Mouse (Mus musculus) spleen, adult 2 months (tissue): Measurements from ENCODE around the gene Apon. TPM values are rescaled to one million over a fixed set of nuclear protein-coding genes. Genes with fewer than 3 reads are reported as not detected.
"Not testable (repeated sequence)": the region's sequence is repeated elsewhere in the genome, so short reads cannot be mapped to it uniquely, and the experiment has no call there.

Experiments used
- DNase-seq, 2 experiments: peaks; one replicate each; pipeline versions ENCODE4 v3.0.0 to v3.0.0-alpha.2; 2012 to 2021; ENCODE audit warnings: low spot score in 2 of 2, low read depth in 1 of 2
- H3K27ac ChIP-seq: fragments of 200-500 bp; 2 replicates; pipeline ENCODE4 v1.5.1; 2012; ENCODE audit warnings: low read length, inconsistent platforms; ENCODE audit not compliant: insufficient read depth
- H3K27me3 ChIP-seq: fragments of 200-500 bp; 2 replicates; pipeline ENCODE4 v1.6.1; 2012; ENCODE audit warnings: mild to moderate bottlenecking, moderate library complexity, low read length, inconsistent platforms; ENCODE audit not compliant: control insufficient read depth, insufficient read depth
- H3K36me3 ChIP-seq: fragments of 200-500 bp; 2 replicates; pipeline ENCODE4 v1.6.1; 2012; ENCODE audit warnings: mild to moderate bottlenecking, low read length, inconsistent platforms; ENCODE audit not compliant: control insufficient read depth, insufficient read depth
- H3K4me1 ChIP-seq: fragments of 200-500 bp; 2 replicates; pipeline ENCODE4 v1.6.1; 2011; ENCODE audit warnings: inconsistent platforms; ENCODE audit not compliant: control insufficient read depth, insufficient read depth, insufficient read length
- H3K4me3 ChIP-seq: fragments of 200-500 bp; 2 replicates; pipeline ENCODE4 v1.5.1; 2011; ENCODE audit warnings: mild to moderate bottlenecking, inconsistent platforms; ENCODE audit not compliant: insufficient read depth, insufficient read length; ENCODE audit errors: extremely low read depth
- CTCF ChIP-seq: fragments of 200-500 bp; IDR thresholded peaks from 2 replicates; pipeline ENCODE4 v1.5.1; 2011; ENCODE audit warnings: mild to moderate bottlenecking, inconsistent platforms; ENCODE audit not compliant: insufficient read depth, insufficient read length, insufficient replicate concordance; ENCODE audit errors: extremely low read depth
- POLR2A ChIP-seq: fragments of 200-500 bp; IDR thresholded peaks from 2 replicates; pipeline ENCODE4 v1.6.1; 2011; ENCODE audit warnings: low read depth, low read length, inconsistent platforms
- WGBS: fragments of 180-500 bp; shearing (Covaris S2); methylation state at CpG from one replicate; pipeline ENCODE4 v1.1.7; 2018; 5-methylcytosine and 5-hydroxymethylcytosine counted together
- polyA plus RNA-seq: library from polyadenylated mRNA; depleted of rRNA; stranded (reverse); fragments of >200 nt; gene quantifications from 2 replicates; pipeline ENCODE4 v1.2.3, GENCODE M21; 2012

The Apon gene
- polyA plus RNA-seq, 1 experiment, result 0.06 TPM

DNA sequence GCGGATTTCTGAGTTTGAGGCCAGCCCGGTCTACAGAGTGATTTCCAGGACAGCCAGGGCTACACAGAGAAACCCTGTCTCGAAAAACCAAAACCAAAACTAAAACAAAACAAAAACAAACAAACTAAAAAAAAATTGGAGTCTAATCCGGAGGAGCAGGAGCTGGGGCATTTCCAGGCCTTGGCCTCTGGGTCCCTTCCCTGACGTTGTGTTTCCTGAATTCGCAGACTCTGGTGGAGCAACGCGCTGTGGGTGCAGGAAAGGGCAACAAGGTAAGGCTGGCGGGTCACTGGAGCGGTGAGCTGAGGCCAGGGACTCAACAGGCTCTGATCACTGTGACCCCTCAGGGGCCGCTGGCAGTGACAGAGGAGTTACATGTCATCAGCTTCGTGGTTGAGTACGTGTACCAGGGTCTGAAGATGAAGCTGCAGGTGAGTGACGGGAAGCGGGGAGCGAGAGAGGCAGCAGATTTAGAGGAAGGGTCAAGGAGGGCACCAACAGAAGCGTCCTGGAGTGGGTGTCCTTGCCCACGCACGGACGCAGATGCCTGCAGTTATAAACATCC lies 29.1 kb downstream of the Apon start:
- Histone ChIP-seq H3K27ac (no peak overlapping the region), H3K4me1 (no peaks in the 10 kb centered on the region), H3K36me3 (peaks cover 55% of the 10 kb centered on the region), H3K4me3 (no peak overlapping the region), H3K27me3 (no peaks in the 10 kb centered on the region)
- DNase-seq, result no peak
- 94% methylated on average over 20 of the region's 20 CpGs for whole genome bisulfite sequencing
- TF ChIP-seq POLR2A (no peak), CTCF (no peak)

DNA sequence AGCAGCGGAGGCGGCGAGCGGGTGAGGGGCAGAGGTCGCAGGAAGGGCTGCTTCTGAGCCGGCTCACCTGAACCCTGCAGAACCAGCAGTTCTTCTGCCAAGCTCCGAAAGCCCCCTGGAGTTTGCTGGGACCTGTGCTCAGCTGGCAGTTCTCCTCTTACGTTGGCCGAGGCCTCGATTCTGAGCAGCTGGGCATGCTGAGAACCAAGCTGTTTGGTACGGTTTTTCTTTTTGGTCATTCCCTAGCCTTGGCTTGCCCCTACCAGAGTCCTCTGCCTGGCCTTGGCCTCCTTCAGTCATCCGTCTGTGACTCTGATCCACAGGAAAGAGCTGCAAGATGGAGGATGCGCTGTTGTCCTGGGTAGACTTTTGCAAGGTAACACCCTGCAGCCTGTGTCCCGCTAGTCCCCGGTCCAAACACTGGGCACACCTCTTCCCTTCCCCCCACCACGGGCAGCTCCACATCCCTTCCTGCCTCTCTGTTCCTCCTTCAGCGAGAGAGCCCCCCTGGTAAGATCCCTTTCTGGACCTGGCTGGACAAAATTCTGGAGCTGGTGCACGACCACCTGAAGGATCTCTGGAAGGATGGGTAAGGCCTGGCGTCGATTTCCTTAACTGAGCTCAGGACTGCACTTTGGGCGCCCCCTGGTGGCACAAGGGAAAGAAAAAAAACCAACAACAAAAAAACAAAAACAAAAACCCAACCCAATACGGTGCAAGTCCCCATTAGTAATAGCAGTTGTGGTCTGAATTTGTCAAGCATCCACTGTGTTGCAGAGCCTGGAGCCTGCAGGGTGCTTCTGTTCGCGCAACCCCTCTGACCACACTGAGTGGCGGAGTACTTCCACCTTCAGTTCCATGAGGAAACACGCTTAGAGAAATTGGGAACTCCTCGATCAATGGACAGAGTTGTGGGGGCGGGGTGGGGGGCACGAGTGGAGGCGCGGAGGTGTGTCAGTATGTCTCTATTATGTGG lies 30.0 kb downstream of the Apon start:
- H3K36me3 ChIP-seq, result peaks cover 48% of the 10 kb centered on the region
- DNase-seq, result peak in 1 of 2 experiments; percentile 45
- H3K4me1 ChIP-seq, result no peaks in the 10 kb centered on the region
- H3K4me3 ChIP-seq, result no peak overlapping the region
- H3K27me3 ChIP-seq, result no peaks in the 10 kb centered on the region
- WGBS, result 77% methylated on average over 31 of the region's 31 CpGs
- no peak for TF ChIP-seq POLR2A
- TF ChIP-seq CTCF, result peak; percentile 56; the same call in 1 of the 2 replicates
- no peak overlapping the region for H3K27ac ChIP-seq

DNA sequence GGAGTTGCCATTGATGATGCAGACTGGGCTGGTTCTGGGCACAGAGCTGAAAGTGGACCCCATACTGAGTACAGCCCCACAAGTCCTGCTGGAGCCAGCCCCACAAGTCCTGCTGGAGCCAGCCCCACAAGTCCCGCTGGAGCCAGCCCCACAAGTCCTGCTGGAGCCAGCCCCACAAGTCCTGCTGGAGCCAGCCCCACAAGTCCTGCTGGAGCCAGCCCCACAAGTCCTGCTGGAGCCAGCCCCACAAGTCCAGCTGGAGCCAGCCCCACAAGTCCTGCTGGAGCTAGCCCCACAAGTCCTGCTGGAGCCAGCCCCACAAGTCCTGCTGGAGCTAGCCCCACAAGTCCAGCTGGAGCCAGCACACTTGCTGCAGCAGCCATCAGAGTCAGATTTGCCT lies 36.7 kb downstream of the Apon start:
- not testable (repeated sequence) for DNase-seq, H3K27me3 ChIP-seq, H3K4me3 ChIP-seq, H3K4me1 ChIP-seq, H3K27ac ChIP-seq
- 92% methylated on average over 1 of the region's 1 CpGs for WGBS
- peaks cover 34% of the 10 kb centered on the region for H3K36me3 ChIP-seq

DNA sequence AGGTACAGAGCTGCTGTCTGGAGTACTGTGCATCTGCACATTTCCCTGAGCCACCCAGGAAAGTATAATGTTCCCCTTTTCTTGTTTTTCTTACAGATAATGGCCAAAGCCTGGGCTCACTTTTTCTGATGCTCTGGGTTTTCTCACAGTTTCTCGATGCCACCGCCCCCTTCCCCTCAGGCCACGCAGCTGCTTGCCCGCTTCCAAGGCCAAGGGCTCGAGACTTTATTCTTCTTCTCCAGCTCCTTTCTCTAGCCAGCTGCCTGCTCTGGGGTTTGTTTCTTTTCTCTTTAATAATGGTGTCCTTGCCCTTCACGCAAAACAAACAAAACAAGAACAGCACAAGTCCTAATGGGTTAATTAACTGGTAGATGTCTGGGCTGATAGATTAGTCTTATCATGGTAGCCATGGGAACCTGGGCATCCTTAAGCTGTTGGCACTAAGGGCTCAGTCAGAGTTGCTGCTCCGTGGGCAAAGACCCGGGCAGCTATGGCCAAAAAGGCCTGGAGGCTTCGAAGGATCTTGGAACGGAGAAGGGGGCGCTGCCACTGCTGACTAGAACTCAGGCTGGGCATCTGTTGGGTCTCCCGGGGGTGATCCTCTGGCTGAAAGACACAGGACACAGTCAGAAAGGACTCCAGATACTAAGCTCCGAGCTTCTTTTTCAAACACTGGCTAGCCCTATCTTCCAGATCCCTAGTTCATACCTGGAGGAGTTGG lies 42.6 kb downstream of the Apon start:
- 85% methylated on average over 13 of the region's 13 CpGs for WGBS

DNA sequence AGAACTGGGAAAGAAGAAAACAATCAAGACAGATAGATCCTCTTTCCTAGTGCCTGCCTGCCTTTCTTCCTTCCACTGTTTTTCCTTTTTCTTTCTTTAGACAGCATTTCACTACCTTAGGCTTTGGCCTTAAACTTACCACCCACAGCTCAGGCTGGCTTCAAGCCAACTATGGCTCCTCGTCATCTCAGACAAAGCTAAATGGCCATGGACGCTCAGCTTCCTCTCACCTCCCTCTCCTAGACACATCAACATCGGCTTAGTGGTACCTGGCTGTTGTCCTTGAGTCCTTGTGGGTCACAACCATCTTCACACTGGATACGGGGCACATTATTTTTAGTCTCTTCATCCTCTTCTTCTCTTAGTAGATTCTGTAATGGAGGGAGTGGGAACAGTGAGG lies 43.3 kb downstream of the Apon start:
- no peak for TF ChIP-seq CTCF
- no peak for TF ChIP-seq POLR2A
- H3K4me3 ChIP-seq, result no peak overlapping the region
- 84% methylated on average over 4 of the region's 4 CpGs for WGBS
- DNase-seq, result no peak
- H3K27ac ChIP-seq, result no peak overlapping the region
- H3K36me3 ChIP-seq, result peaks cover 3% of the 10 kb centered on the region; the same call in 1 of the 2 replicates
- H3K4me1 ChIP-seq, result no peaks in the 10 kb centered on the region; the same call in 1 of the 2 replicates
- H3K27me3 ChIP-seq, result no peaks in the 10 kb centered on the region

More for the DNA sequence above, 42.6 kb downstream of the Apon start:
- no peaks in the 10 kb centered on the region for H3K27me3 ChIP-seq
- H3K4me3 ChIP-seq, result no peak overlapping the region
- DNase-seq, result no peak
- no peaks in the 10 kb centered on the region; the same call in 1 of the 2 replicates for H3K4me1 ChIP-seq
- no peak for TF ChIP-seq CTCF
- TF ChIP-seq POLR2A, result no peak
- H3K27ac ChIP-seq, result no peak overlapping the region
- H3K36me3 ChIP-seq, result peaks cover 9% of the 10 kb centered on the region

GRCm38 (mm10) chr10:128297622-128298021 lies 43.7 kb downstream of the Apon start:
- no peaks in the 10 kb centered on the region for H3K27me3 ChIP-seq
- no peaks in the 10 kb centered on the region; the same call in 1 of the 2 replicates for H3K4me1 ChIP-seq
- no peak for TF ChIP-seq POLR2A
- no peak for TF ChIP-seq CTCF
- H3K4me3 ChIP-seq, result no peak overlapping the region
- 0 out of 2 replicates have a peak, but pooled peaks cover 2% of the 10 kb centered on the region for H3K36me3 ChIP-seq
- DNase-seq, result no peak
- H3K27ac ChIP-seq, result no peak overlapping the region
- 91% methylated on average over 11 of the region's 11 CpGs for WGBS
